Mouse (Mus musculus) liver, adult 2 months (tissue): ENCODE measurements around the gene Fam78a.

Experiments used
- CTCF ChIP-seq: fragments of 200-500 bp; IDR thresholded peaks from 2 replicates; pipeline ENCODE4 v1.5.1; 2011; ENCODE audit warnings: low read depth, low read length, control low read depth
- POLR2A ChIP-seq: fragments of 200-500 bp; IDR thresholded peaks from 2 replicates; pipeline ENCODE4 v1.6.1; 2011; ENCODE audit warnings: low read length, control low read depth; ENCODE audit not compliant: insufficient read depth; ENCODE audit errors: extremely low read depth

DNA sequence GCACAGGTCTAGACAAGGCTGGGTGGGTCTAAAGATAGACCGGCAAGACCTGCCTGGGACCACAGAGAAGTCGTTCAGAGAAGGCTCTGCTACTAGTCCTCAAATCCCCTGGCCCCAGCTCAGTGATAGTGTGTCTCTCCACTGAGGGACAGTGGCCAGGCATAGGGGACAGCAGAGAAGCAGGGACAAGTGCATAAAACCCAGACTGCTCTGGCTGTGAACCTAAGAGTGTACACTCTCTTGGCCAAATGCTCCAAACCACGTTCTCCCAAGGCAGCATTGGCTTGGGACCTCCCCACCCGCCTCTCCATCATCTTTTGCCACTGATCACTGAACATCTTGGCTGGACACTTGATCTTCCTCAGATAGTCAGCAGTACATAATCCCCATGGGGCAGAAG, 2.9 kb upstream of the Fam78a start:
- TF ChIP-seq CTCF (no peak), POLR2A (no peak)
